Mouse (Mus musculus): ENCODE data around the gene Arpc3. TPM values are rescaled to one million over a fixed set of nuclear protein-coding genes. Genes with fewer than 3 reads are reported as not detected.

Gene Arpc3
- polyA plus RNA-seq, 1 experiment from 2014 or later = 154 TPM

DNA sequence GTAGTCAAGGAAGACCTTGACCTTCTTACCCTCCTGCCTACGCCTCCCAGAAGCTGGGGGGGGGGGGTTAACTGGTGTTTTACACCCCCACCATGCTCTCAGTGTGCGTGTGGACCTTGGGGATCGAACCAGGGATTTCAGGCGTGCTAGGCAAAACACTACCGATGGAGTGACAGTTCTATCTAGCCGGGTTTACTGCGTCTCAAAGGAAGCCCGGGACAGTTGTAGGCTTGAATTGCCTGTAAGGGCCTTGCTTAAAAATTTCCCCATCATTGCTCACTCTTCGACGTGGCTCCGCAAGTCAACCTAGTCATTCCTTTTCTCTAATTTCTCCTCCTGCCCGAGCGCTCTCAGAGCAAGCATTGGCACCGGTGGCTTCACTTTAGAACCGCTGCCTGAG, 31.4 kb downstream of the Arpc3 start:
- Histone ChIP-seq H3K27me3 (ENCODE audit: insufficient read depth, low read length) (no peaks in the 10 kb centered on the region), H3K36me3 (ENCODE audit: insufficient read depth, low read length) (peaks cover 5% of the 10 kb centered on the region), H3K4me1 (ENCODE audit: insufficient read depth, low read length) (peaks cover 18% of the 10 kb centered on the region), H3K4me3 (ENCODE audit: low read length) (peak overlapping the region; percentile 99), H3K27ac (ENCODE audit: low read length) (peak overlapping the region; percentile 94; the same call in 1 of the 2 replicates), H3K9ac (replicated peaks; ENCODE audit: low read length) (peak overlapping the region; percentile 95), H3K4me2 (replicated peaks; ENCODE audit: low read depth, low read length) (peak overlapping the region; percentile 77), H3K9me3 (ENCODE audit: low read length) (no peaks in the 10 kb centered on the region)
- 25% methylated on average over 15 of the region's 15 CpGs for WGBS
- ATAC-seq (ENCODE audit: low FRiP score, low TSS enrichment) = no peak

DNA sequence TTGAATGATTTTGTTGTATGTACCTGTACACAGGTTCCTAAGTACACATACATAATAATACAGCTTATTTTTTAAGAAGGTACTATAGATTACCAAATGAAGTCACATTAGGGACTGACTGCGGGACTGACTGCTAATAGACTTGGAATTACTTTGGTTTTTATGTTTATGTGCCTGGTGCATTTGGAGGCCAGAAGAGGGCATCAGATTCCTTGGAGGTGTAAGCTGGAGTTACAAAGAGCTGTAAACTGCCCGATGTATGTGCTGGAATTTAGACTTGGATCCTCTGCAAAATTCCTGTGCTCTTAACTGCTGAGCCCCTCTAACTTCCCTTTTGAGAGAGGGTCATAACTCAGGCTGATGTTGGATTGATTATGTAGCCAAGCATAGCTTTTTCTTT, 33.9 kb downstream of the Arpc3 start:
- Histone ChIP-seq H3K27ac (ENCODE audit: low read length) (no peak overlapping the region), H3K4me2 (replicated peaks; ENCODE audit: low read depth, low read length) (no peak overlapping the region), H3K9ac (replicated peaks; ENCODE audit: low read length) (no peak overlapping the region), H3K4me3 (ENCODE audit: low read length) (no peak overlapping the region), H3K27me3 (ENCODE audit: insufficient read depth, low read length) (no peaks in the 10 kb centered on the region), H3K9me3 (ENCODE audit: low read length) (no peaks in the 10 kb centered on the region), H3K4me1 (ENCODE audit: insufficient read depth, low read length) (peaks cover 18% of the 10 kb centered on the region), H3K36me3 (ENCODE audit: insufficient read depth, low read length) (peaks cover 22% of the 10 kb centered on the region)
- 72% methylated on average over 2 of the region's 2 CpGs for WGBS
- no peak for ATAC-seq (ENCODE audit: low FRiP score, low TSS enrichment)

DNA sequence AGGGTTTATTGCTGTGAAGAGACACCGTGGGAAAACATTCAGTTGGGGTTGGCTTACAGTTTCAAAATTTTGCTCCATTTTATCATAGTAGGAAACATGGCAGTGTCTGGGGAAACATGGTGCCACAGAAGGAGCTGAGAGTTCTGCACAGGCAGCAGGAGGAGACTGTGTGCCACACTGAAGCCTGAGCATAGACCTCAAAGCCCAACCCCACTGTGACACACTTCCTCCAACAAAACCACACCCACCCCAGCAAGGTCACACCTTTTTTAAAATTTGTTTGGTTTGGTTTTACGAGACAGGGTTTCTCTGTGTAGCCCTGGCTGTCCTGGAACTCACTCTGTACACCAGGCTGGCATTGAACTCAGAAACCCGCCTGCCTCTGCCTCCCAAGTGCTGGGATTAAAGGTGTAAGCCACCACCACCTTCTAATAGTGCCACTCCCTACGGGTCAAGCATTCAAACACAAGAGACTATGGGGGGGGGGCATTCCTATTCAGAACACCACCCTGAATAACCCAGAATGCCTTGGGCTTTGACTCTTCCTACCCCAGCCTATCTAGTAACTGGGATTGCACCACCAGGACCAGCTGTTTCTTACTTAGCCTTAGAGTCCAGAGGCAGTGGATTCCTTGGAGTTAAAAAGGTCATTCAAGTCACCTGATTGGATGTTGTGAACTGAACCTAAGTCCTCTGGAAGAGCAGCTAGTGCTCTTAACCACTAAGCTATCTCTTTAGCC, 38.5 kb downstream of the Arpc3 start:
- Histone ChIP-seq H3K4me1 (ENCODE audit: insufficient read depth, low read length) (no peaks in the 10 kb centered on the region), H3K9me3 (ENCODE audit: low read length) (no peaks in the 10 kb centered on the region), H3K4me3 (ENCODE audit: low read length) (no peak overlapping the region), H3K27me3 (ENCODE audit: insufficient read depth, low read length) (no peaks in the 10 kb centered on the region), H3K36me3 (ENCODE audit: insufficient read depth, low read length) (peaks cover 65% of the 10 kb centered on the region), H3K9ac (replicated peaks; ENCODE audit: low read length) (no peak overlapping the region), H3K4me2 (replicated peaks; ENCODE audit: low read depth, low read length) (no peak overlapping the region), H3K27ac (ENCODE audit: low read length) (no peak overlapping the region)
- ATAC-seq (ENCODE audit: low FRiP score, low TSS enrichment) = no peak
- 87% methylated on average over 4 of the region's 4 CpGs for WGBS

DNA sequence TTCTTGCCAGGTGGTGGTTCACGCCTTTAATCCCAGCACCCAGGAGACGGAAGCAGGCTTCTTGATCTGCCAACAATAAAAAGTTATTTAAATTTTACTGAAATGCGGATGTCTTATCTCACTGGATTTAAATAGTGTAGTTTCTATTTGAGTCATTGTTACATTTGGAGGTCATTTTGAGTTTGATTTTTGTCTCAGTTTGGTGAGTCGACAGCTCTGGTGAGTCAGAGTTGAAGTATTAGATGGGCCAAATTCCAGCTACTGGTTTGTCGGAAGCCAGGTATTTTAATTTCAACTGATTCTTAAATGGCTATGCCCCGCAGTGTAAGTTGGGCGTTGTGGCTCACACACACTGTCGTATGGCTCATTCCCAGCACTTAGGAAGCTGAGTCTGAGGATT, 39.5 kb downstream of the Arpc3 start:
- Histone ChIP-seq H3K4me2 (replicated peaks; ENCODE audit: low read depth, low read length) (no peak overlapping the region), H3K36me3 (ENCODE audit: insufficient read depth, low read length) (peaks cover 75% of the 10 kb centered on the region), H3K4me3 (ENCODE audit: low read length) (no peak overlapping the region), H3K27ac (ENCODE audit: low read length) (no peak overlapping the region), H3K27me3 (ENCODE audit: insufficient read depth, low read length) (no peaks in the 10 kb centered on the region), H3K9me3 (ENCODE audit: low read length) (no peaks in the 10 kb centered on the region), H3K9ac (replicated peaks; ENCODE audit: low read length) (no peak overlapping the region), H3K4me1 (ENCODE audit: insufficient read depth, low read length) (no peaks in the 10 kb centered on the region)
- no peak for ATAC-seq (ENCODE audit: low FRiP score, low TSS enrichment)
- 94% methylated on average over 8 of the region's 8 CpGs for WGBS

DNA sequence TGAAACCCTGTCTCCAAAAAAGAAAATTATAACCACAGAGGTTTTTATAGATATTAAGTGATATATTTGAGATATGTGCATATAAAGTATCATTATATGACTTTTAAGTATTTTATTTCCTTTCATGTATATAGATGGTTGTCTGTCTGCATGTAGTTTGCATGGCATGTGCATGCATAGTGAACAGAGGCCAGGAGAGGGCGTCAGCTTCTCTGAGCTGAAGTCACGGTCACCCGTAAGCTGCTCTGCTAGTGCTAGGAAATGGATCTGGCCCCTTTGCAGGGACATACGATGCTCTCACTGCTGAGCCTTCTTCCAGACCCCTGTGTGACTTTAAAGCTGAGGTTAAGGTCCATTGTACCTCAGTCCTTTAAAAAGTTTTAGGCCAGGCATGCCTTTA, 42.9 kb downstream of the Arpc3 start:
- Histone ChIP-seq H3K9ac (replicated peaks; ENCODE audit: low read length) (no peak overlapping the region), H3K27me3 (ENCODE audit: insufficient read depth, low read length) (no peaks in the 10 kb centered on the region), H3K4me3 (ENCODE audit: low read length) (no peak overlapping the region), H3K27ac (ENCODE audit: low read length) (no peak overlapping the region), H3K4me2 (replicated peaks; ENCODE audit: low read depth, low read length) (no peak overlapping the region), H3K9me3 (ENCODE audit: low read length) (no peaks in the 10 kb centered on the region), H3K4me1 (ENCODE audit: insufficient read depth, low read length) (no peaks in the 10 kb centered on the region), H3K36me3 (ENCODE audit: insufficient read depth, low read length) (peaks cover 92% of the 10 kb centered on the region)
- WGBS = 78% methylated on average over 4 of the region's 4 CpGs
- ATAC-seq (ENCODE audit: low FRiP score, low TSS enrichment) = no peak

DNA sequence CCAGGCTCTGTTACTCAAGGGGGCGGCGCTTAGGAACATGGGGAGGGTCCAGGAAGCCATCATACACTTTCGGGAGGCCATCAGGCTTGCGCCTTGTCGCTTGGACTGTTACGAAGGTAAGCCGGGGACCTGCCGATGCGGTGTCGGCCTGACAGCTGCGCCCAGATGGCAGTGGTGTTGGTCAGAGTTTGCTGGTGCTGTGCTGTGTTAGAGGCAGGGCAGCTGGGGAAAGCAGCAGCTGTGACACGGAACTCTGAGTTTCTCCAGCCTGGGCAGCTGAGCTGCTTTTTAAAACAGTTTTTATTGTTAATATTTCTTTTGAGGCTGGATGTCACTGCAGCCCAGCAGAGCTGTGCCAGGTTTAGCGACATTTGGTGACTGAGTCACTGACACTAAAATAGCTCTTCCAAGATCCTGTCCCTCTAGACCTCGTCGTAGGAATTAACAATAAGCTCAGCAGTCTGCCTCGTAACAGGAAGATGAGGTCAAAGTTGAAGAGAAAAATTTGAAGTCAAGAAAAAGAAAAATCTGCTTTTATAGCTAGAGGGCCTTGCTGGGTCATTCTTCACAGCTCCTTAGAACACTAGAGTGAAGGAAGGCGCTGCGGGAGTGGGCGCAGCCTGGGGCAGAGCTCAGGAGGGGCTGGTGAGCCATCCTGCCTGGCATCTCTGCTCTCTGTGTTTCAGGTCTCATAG, 47.9 kb downstream of the Arpc3 start:
- Histone ChIP-seq H3K4me3 (ENCODE audit: low read length) (no peak overlapping the region), H3K9ac (replicated peaks; ENCODE audit: low read length) (no peak overlapping the region), H3K27me3 (ENCODE audit: insufficient read depth, low read length) (no peaks in the 10 kb centered on the region), H3K4me1 (ENCODE audit: insufficient read depth, low read length) (no peaks in the 10 kb centered on the region), H3K27ac (ENCODE audit: low read length) (peak overlapping the region; percentile 48), H3K36me3 (ENCODE audit: insufficient read depth, low read length) (peaks cover 96% of the 10 kb centered on the region), H3K4me2 (replicated peaks; ENCODE audit: low read depth, low read length) (no peak overlapping the region), H3K9me3 (ENCODE audit: low read length) (no peaks in the 10 kb centered on the region)
- ATAC-seq (ENCODE audit: low FRiP score, low TSS enrichment) = peak; percentile 67; the same call in 1 of the 2 replicates
- 76% methylated on average over 19 of the region's 19 CpGs for WGBS

DNA sequence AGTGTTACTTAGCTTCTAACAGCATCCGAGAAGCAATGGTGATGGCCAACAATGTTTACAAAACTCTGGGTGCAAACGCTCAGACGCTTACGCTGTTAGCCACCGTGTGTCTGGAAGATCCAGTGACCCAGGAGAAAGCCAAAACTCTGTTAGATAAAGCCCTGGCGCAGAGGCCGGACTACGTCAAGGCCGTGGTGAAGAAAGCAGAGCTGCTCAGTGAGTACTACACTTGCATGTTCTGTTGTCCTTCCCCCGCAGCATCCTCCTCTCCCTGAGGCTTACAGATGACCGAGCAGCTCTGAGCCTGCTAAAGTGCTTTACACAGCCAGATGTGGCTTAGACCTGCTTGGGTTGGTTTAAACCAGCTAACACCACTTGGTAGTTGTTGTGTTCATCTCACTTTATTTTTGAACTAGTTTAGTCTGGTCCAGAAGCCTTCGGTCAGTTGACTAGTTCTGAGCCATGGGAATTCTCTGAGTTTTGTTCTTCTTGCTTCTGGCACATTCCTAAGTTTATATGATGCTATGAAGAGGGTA, 48.5 kb downstream of the Arpc3 start:
- no peak for ATAC-seq (ENCODE audit: low FRiP score, low TSS enrichment)
- 87% methylated on average over 12 of the region's 12 CpGs for WGBS

DNA sequence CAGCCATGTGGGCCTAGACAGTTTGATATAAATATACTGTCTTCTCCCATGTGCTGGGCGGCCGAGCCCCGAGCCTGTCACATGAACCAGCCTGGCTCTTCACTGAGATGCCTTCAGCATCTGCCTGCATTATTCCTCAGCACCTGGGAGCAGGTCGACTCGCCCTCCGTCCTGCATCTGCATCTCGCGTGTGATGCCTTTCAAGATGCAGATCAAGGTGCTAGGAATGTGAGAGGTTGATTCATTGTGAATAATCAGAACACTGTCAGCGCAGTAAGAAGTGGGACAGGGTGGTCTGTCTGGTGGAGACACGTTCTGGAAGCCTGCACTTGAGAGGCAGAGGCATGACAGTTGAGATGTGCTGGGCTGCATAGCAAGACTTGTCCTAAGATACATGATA, 52.8 kb downstream of the Arpc3 start:
- 95% methylated on average over 10 of the region's 10 CpGs for WGBS
- Histone ChIP-seq H3K36me3 (ENCODE audit: insufficient read depth, low read length) (peaks cover 70% of the 10 kb centered on the region), H3K9ac (replicated peaks; ENCODE audit: low read length) (no peak overlapping the region), H3K4me1 (ENCODE audit: insufficient read depth, low read length) (no peaks in the 10 kb centered on the region), H3K4me2 (replicated peaks; ENCODE audit: low read depth, low read length) (no peak overlapping the region), H3K9me3 (ENCODE audit: low read length) (no peaks in the 10 kb centered on the region), H3K4me3 (ENCODE audit: low read length) (no peak overlapping the region), H3K27ac (ENCODE audit: low read length) (no peak overlapping the region), H3K27me3 (ENCODE audit: insufficient read depth, low read length) (no peaks in the 10 kb centered on the region)
- no peak for ATAC-seq (ENCODE audit: low FRiP score, low TSS enrichment)

More for the DNA sequence above, 48.5 kb downstream of the Arpc3 start:
- H3K36me3 ChIP-seq (ENCODE audit: insufficient read depth, low read length) = peaks cover 95% of the 10 kb centered on the region
- H3K27ac ChIP-seq (ENCODE audit: low read length) = 0 out of 2 replicates have a peak overlapping the region, but pooled peaks have one; percentile 48
- H3K9ac ChIP-seq (replicated peaks; ENCODE audit: low read length) = no peak overlapping the region
- no peaks in the 10 kb centered on the region for H3K27me3 ChIP-seq (ENCODE audit: insufficient read depth, low read length)
- H3K9me3 ChIP-seq (ENCODE audit: low read length) = no peaks in the 10 kb centered on the region
- no peak overlapping the region for H3K4me3 ChIP-seq (ENCODE audit: low read length)
- no peak overlapping the region for H3K4me2 ChIP-seq (replicated peaks; ENCODE audit: low read depth, low read length)
- no peaks in the 10 kb centered on the region for H3K4me1 ChIP-seq (ENCODE audit: insufficient read depth, low read length)

DNA sequence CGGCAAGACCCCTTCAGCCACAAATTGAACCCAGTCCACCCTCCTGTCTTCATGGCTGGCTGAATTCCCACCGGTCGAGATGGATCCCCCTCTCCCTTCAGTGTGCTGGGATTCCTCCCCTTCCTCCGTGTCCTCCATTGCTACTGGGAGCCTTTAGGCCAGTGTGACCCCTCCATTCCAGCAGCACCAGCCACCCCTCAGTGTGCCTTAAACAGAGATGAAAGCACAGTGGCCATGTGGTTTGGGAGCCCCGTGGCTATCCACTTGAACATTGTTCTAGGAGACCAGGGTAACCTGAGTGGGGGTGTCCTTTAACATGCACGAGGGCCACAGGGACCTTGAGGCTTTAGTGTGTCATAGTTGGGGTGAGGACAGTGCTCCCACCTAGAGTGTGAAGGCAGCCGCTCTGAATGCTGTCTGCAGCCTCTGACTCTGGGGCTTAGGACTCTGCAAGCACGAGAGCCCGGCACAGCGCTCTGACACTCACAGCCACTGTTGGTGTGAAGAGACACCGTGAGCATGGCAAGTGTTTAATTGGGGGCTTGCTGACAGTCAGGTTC, 53.5 kb downstream of the Arpc3 start:
- Histone ChIP-seq H3K9ac (replicated peaks; ENCODE audit: low read length) (no peak overlapping the region), H3K27me3 (ENCODE audit: insufficient read depth, low read length) (no peaks in the 10 kb centered on the region), H3K4me3 (ENCODE audit: low read length) (no peak overlapping the region), H3K27ac (ENCODE audit: low read length) (no peak overlapping the region), H3K9me3 (ENCODE audit: low read length) (no peaks in the 10 kb centered on the region), H3K36me3 (ENCODE audit: insufficient read depth, low read length) (peaks cover 64% of the 10 kb centered on the region), H3K4me2 (replicated peaks; ENCODE audit: low read depth, low read length) (no peak overlapping the region), H3K4me1 (ENCODE audit: insufficient read depth, low read length) (no peaks in the 10 kb centered on the region)
- no peak for ATAC-seq (ENCODE audit: low FRiP score, low TSS enrichment)
- WGBS = 89% methylated on average over 11 of the region's 11 CpGs

DNA sequence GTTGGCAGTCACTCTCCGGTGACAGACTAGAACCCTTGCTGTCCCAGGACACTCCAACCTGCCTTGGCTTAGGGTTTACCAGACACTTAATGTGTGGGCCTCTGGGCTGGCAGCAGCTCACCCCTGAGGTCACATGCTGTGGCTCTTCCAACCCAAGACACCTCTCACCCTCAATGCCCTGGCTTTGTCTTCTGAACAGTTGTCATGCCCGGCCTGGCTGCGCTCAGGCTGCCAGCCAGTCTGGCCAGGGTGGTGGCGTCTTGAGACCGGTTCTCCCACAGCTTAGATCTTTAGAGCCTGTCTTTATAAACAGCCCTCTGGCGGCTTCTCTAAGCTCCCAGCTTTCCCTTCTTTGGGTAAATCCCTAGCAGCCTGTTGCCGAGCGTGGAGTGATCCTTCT, 56.2 kb downstream of the Arpc3 start:
- Histone ChIP-seq H3K27ac (ENCODE audit: low read length) (no peak overlapping the region), H3K4me3 (ENCODE audit: low read length) (no peak overlapping the region), H3K27me3 (ENCODE audit: insufficient read depth, low read length) (no peaks in the 10 kb centered on the region), H3K4me1 (ENCODE audit: insufficient read depth, low read length) (no peaks in the 10 kb centered on the region), H3K4me2 (replicated peaks; ENCODE audit: low read depth, low read length) (no peak overlapping the region), H3K36me3 (ENCODE audit: insufficient read depth, low read length) (peaks cover 43% of the 10 kb centered on the region), H3K9ac (replicated peaks; ENCODE audit: low read length) (no peak overlapping the region), H3K9me3 (ENCODE audit: low read length) (no peaks in the 10 kb centered on the region)
- no peak for ATAC-seq (ENCODE audit: low FRiP score, low TSS enrichment)
- WGBS = 88% methylated on average over 8 of the region's 8 CpGs

Measured in kidney, embryonic 16.5 days (tissue).